24 mouse cellular contexts compared by ENCODE assay signal in the genomic region with DNA sequence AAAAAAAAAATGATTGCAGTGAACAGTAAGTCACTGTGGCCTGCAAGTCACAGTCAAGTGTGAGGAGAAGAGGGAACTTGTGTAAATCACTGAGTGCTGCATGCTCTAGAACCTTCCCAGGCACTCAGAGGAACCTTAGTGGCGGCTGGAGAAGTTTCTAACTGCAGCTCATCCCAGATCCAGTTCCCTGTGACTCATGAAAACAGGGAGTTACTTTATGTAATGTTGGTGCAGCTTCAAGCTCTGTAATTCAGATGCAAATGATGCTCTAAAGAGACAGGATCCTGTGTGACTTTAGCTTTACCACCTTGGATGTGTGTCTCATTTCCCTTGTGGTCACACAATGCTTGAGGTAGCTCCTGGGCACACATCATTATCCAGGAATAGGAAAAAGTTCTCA.
"Had no signal": no experiment of that assay in that cellular context is flagged by ENCODE, and none has a peak within 500 bp of the region (broad histone marks: within the 10 kb centered on the region; RNA-seq: fewer than 3 reads in every experiment).

No protein-coding gene starts in this region.

- H3K4me1 ChIP-seq: heart, embryonic 10.5 days; heart, embryonic 12.5 days; hindbrain, embryonic 10.5 days; hindbrain, embryonic 12.5 days; intestine, embryonic 15.5 days; limb, embryonic 15.5 days; liver, embryonic 12.5 days had no signal

- ATAC-seq: hindbrain, embryonic 16.5 days; inflammation-experienced regulatory T-cells, adult 6 months; intestine, embryonic 15.5 days; intestine, postnatal 0 days; liver, embryonic 12.5 days had no signal

- H3K4me3 ChIP-seq: heart, embryonic 10.5 days; heart, embryonic 12.5 days; hindbrain, embryonic 10.5 days; hindbrain, embryonic 12.5 days; intestine, embryonic 15.5 days; layer of hippocampus, adult 2 months; limb, embryonic 13.5 days; limb, embryonic 15.5 days; liver, embryonic 12.5 days had no signal

- H3K4me2 ChIP-seq: heart, embryonic 12.5 days; hindbrain, embryonic 12.5 days; hindbrain, embryonic 14.5 days; intestine, embryonic 15.5 days; limb, embryonic 13.5 days; limb, embryonic 15.5 days; liver, embryonic 12.5 days had no signal

- DNase-seq: gastrocnemius, postnatal 14 days; gastrocnemius, postnatal 36 days; heart, adult 18-20 months; heart, postnatal 10 days; heart, postnatal 4 days; kidney, adult 18-20 months; kidney, adult 8-10 months; kidney, postnatal 10 days; kidney, postnatal 25 days; kidney, postnatal 4 days; left cerebral cortex, postnatal 4 days had no signal

- H3K27me3 ChIP-seq: hindbrain, embryonic 12.5 days; intestine, embryonic 15.5 days; limb, embryonic 13.5 days; limb, embryonic 15.5 days; liver, embryonic 12.5 days had no signal

- H3K9ac ChIP-seq: heart, embryonic 12.5 days; hindbrain, embryonic 12.5 days; hindbrain, embryonic 14.5 days; intestine, embryonic 15.5 days; limb, embryonic 13.5 days; limb, embryonic 15.5 days; liver, embryonic 12.5 days had no signal

- H3K9me3 ChIP-seq: heart, embryonic 10.5 days; hindbrain, embryonic 12.5 days; intestine, embryonic 15.5 days; limb, embryonic 15.5 days had no signal

- H3K27ac ChIP-seq: heart, embryonic 10.5 days; hindbrain, embryonic 10.5 days; hindbrain, embryonic 12.5 days; hindbrain, embryonic 14.5 days; intestine, embryonic 15.5 days; layer of hippocampus, adult 2 months; limb, embryonic 13.5 days; limb, embryonic 15.5 days; liver, embryonic 12.5 days had no signal

- H3K36me3 ChIP-seq: heart, embryonic 10.5 days; heart, embryonic 12.5 days; hindbrain, embryonic 10.5 days; hindbrain, embryonic 12.5 days; intestine, embryonic 15.5 days; limb, embryonic 13.5 days; limb, embryonic 15.5 days; liver, embryonic 12.5 days had no signal
